Mouse (Mus musculus): ENCODE measurements around the gene Pga5. TPM values are rescaled to one million over a fixed set of nuclear protein-coding genes. Genes with fewer than 3 reads are reported as not detected.

The Pga5 gene
- total and polyA plus RNA-seq, 2 experiments from 2014 or later, result not detected

DNA sequence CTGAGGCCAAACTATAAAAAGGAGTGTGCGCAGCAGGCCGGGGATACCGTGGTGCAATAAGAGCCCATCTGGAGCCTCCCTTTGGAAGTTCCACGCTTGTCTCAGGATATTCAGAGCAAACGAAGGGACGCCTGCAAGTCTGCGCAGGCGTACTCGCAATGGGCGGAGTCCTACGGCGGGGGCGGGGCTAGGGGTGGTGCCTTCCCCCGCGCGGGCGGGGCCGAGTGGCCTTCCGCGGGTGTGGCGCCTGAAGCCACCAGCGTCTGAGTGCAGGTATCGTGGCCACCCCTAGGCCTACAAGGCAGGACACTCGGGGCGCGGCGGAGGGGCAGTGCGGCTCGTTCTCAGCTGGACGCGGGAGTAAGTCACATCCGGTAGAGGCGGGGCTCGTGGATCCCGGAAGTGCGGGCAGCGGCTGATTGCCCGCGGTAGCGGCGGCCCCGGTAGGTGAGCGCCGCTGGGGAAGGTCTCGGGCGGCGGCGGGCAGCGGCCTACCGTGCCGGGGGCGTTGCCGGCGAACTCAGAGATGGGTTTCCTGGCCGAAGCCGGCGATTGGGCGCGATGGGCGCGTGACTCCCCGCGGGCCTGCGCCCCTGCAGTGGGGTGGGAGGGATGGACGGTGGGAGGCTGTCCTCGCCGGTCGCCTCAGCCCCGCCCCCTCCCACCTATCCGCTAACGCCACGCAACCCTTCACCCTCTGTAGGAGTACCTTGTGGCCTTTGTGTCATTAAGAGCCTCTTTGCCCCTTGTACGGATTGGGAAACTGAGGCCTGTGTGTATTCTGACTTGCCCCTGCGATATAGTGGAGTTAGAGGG, 10.9 kb upstream of the Pga5 start, which contains the start of gene Vps37c:
Gene Vps37c (plus strand): TSS at position 199 of the 816 bp plus-strand sequence.
- DNase-seq (ENCODE audit: low spot score) (peak; percentile 95), ATAC-seq (peak; percentile 92)
- Histone ChIP-seq H3K9me3 (ENCODE audit: low read length) (no peaks in the 10 kb centered on the region), H3K4me3 (ENCODE audit: low read length) (peak within 1 kb of the TSS; percentile 83), H3K9ac (replicated peaks; ENCODE audit: low read length) (peak within 1 kb of the TSS; percentile 89), H3K36me3 (ENCODE audit: insufficient read depth, low read length) (no peaks in the 10 kb centered on the region), H3K4me2 (ENCODE audit: low read depth, low read length) (peak within 1 kb of the TSS; percentile 85), H3K27ac (peak within 1 kb of the TSS; percentile 98), H3K4me1 (ENCODE audit: insufficient read depth, low read length) (peaks cover 22% of the 10 kb centered on the region), H3K27me3 (ENCODE audit: insufficient read depth, low read length) (no peaks in the 10 kb centered on the region)
- peak; percentile 29 for TF ChIP-seq CTCF (IDR thresholded peaks at IDR 0.05; ENCODE audit: low read depth)
- 1% methylated on average over 66 of the region's 74 CpGs for WGBS

DNA sequence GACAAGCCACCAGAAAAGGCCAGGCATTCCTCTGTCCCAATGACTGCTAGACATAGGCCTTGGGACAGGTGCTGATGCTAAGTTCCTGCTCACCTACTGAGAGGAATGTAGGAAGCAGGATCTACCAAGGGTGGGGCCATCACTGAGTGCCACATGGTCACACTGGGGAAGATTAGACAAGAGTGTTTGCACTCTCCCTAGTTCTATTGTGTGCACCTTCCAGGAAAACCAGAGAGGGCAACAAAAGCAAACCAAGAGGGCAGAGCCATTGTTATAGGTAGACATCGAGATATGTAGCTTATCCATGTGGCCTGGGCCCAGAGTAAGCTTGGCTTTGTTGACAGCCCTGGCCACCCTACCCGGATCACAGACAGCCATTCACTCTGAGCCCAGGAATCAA, 7.9 kb upstream of the Pga5 start:
- Histone ChIP-seq H3K27me3 (ENCODE audit: insufficient read depth, low read length) (no peaks in the 10 kb centered on the region), H3K36me3 (ENCODE audit: insufficient read depth, low read length) (no peaks in the 10 kb centered on the region), H3K9ac (replicated peaks; ENCODE audit: low read length) (no peak overlapping the region), H3K9me3 (ENCODE audit: low read length) (no peaks in the 10 kb centered on the region), H3K4me2 (ENCODE audit: low read depth, low read length) (no peak overlapping the region), H3K4me3 (ENCODE audit: low read length) (no peak overlapping the region), H3K4me1 (ENCODE audit: insufficient read depth, low read length) (peaks cover 21% of the 10 kb centered on the region), H3K27ac (no peak overlapping the region)
- TF ChIP-seq CTCF (IDR thresholded peaks at IDR 0.05; ENCODE audit: low read depth), result no peak
- ATAC-seq (no peak), DNase-seq (ENCODE audit: low spot score) (no peak)
- WGBS, result 74% methylated on average over 2 of the region's 2 CpGs

DNA sequence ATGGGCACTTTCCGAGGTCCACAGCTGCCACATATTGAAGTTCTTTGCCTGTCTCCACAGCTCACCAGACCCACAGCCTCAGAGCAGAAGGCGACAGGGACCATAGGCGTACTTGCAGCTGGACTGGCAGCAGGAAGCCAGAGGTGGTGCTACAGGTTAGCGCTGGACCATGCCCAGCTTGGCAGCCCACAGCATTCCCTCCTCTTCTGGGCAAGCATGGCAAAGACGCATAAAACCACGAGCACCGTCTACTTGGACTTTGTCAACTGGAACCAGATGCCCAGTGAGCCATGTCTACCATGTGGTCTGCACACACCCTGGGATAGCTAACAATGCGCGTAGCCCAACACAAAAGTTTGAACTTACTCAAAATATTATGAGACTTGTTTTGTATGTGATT, 7.2 kb upstream of the Pga5 start:
- TF ChIP-seq CTCF (IDR thresholded peaks at IDR 0.05; ENCODE audit: low read depth), result no peak
- H3K36me3 ChIP-seq (ENCODE audit: insufficient read depth, low read length), result no peaks in the 10 kb centered on the region
- 89% methylated on average over 9 of the region's 9 CpGs for WGBS

DNA sequence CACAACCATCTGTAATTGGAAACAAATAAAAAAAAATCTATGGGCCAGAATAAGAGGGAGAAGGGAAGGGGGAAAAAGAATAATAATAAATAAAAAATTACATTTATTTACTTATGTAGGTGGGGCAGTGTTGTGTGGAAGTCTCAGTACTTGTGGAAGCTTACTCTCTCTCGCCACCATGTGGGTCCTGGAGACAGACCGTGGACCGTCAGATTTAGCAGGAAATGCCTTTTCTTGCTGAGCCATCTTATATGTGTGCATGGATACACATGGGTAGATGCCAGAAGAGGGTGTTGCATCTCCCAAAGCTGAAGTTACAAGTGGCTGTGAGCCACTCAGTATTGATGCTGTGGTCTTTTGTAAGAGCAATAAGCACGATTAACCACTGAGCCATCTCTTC, 3.7 kb upstream of the Pga5 start:
- DNase-seq (ENCODE audit: low spot score) (no peak), ATAC-seq (no peak)
- Histone ChIP-seq H3K4me2 (ENCODE audit: low read depth, low read length) (no peak overlapping the region), H3K9me3 (ENCODE audit: low read length) (no peaks in the 10 kb centered on the region), H3K4me1 (ENCODE audit: insufficient read depth, low read length) (no peaks in the 10 kb centered on the region), H3K27me3 (ENCODE audit: insufficient read depth, low read length) (no peaks in the 10 kb centered on the region), H3K4me3 (ENCODE audit: low read length) (no peak overlapping the region), H3K27ac (no peak overlapping the region), H3K36me3 (ENCODE audit: insufficient read depth, low read length) (no peaks in the 10 kb centered on the region), H3K9ac (replicated peaks; ENCODE audit: low read length) (no peak overlapping the region)
- TF ChIP-seq CTCF (IDR thresholded peaks at IDR 0.05; ENCODE audit: low read depth), result peak; percentile 24; the same call in 1 of the 2 replicates
- WGBS, result 60% methylated on average over 4 of the region's 4 CpGs

More for the DNA sequence above, 7.2 kb upstream of the Pga5 start:
- no peak for ATAC-seq
- Histone ChIP-seq H3K27me3 (ENCODE audit: insufficient read depth, low read length) (no peaks in the 10 kb centered on the region), H3K4me3 (ENCODE audit: low read length) (no peak overlapping the region), H3K9ac (replicated peaks; ENCODE audit: low read length) (no peak overlapping the region), H3K4me1 (ENCODE audit: insufficient read depth, low read length) (peaks cover 15% of the 10 kb centered on the region), H3K4me2 (ENCODE audit: low read depth, low read length) (no peak overlapping the region), H3K27ac (no peak overlapping the region), H3K9me3 (ENCODE audit: low read length) (no peaks in the 10 kb centered on the region)
- DNase-seq (ENCODE audit: low spot score), result no peak

DNA sequence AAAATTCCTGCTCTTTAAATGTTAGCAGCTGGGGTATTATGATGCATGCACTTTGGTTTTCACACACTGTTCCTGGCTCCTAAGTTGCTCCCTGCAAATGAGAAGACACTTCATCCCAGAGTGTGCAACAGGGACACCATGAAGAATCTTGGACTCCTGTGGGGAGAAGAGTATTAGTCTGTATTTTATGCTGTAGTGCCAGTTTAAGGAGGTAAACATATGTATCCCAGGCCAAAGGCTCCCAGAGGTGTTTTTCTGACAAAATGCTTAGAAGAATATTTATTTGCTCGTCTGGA, 849 bp upstream of the Pga5 start:
- peak; percentile 52; the same call in 1 of the 2 replicates for ATAC-seq
- Histone ChIP-seq H3K36me3 (ENCODE audit: insufficient read depth, low read length) (no peaks in the 10 kb centered on the region), H3K9me3 (ENCODE audit: low read length) (no peaks in the 10 kb centered on the region), H3K27me3 (ENCODE audit: insufficient read depth, low read length) (no peaks in the 10 kb centered on the region), H3K9ac (replicated peaks; ENCODE audit: low read length) (no peak overlapping the region), H3K4me2 (ENCODE audit: low read depth, low read length) (no peak overlapping the region), H3K27ac (no peak overlapping the region), H3K4me3 (ENCODE audit: low read length) (no peak overlapping the region), H3K4me1 (ENCODE audit: insufficient read depth, low read length) (no peaks in the 10 kb centered on the region)
- DNase-seq (ENCODE audit: low spot score), result no peak
- 56% methylated on average over 1 of the region's 1 CpGs for WGBS
- no peak for TF ChIP-seq CTCF (IDR thresholded peaks at IDR 0.05; ENCODE audit: low read depth)

DNA sequence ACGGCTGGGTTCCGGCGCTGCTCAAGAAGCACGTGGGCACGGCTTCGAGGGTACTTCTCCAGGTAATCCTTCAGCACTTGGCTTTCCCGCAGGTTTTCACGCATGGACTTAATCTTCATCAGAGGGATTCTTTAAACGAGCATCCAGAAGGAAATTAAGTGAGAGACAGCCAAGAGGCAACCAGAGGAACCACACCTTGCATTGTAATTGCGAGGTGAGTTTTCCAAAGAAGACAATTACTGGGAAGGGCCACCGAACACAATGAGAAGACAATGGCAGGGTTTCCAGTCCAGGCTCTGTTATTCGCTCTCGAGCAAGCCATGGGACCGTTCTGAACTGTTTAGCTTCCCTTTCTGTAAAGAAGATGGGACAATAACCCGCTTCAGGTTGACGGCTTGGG, 1.2 kb downstream of the Pga5 start:
- no peaks in the 10 kb centered on the region for H3K9me3 ChIP-seq (ENCODE audit: low read length)
- no peak for ATAC-seq
- no peak overlapping the region for H3K27ac ChIP-seq
- no peak overlapping the region for H3K4me3 ChIP-seq (ENCODE audit: low read length)
- no peaks in the 10 kb centered on the region for H3K36me3 ChIP-seq (ENCODE audit: insufficient read depth, low read length)
- no peaks in the 10 kb centered on the region for H3K27me3 ChIP-seq (ENCODE audit: insufficient read depth, low read length)
- WGBS, result 84% methylated on average over 16 of the region's 16 CpGs
- no peak overlapping the region for H3K4me2 ChIP-seq (ENCODE audit: low read depth, low read length)
- no peak for DNase-seq (ENCODE audit: low spot score)
- TF ChIP-seq CTCF (IDR thresholded peaks at IDR 0.05; ENCODE audit: low read depth), result no peak
- H3K9ac ChIP-seq (replicated peaks; ENCODE audit: low read length), result no peak overlapping the region
- H3K4me1 ChIP-seq (ENCODE audit: insufficient read depth, low read length), result no peaks in the 10 kb centered on the region

DNA sequence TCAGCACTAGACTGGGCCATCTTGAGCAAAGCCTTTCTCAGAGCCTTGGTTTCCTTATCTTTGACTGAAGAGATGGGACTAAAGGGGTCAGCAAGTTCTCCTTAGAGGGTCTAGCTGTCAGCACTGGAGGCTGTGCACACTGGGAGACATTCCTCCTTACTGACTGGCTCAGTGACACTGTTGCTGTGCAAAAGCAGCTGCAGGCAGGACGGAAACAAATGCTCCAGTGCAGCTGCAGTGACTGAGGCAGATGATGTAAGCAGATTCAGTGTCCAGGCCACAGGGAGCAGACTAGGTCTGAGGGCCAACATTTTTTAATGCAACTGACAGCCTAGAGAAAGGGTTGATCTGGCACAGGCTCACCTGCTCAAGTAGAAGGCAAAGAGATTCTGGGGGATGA, 4.6 kb downstream of the Pga5 start:
- H3K4me2 ChIP-seq (ENCODE audit: low read depth, low read length), result no peak overlapping the region
- no peak overlapping the region for H3K27ac ChIP-seq
- no peak for ATAC-seq
- DNase-seq (ENCODE audit: low spot score), result no peak
- TF ChIP-seq CTCF (IDR thresholded peaks at IDR 0.05; ENCODE audit: low read depth), result no peak
- no peaks in the 10 kb centered on the region for H3K36me3 ChIP-seq (ENCODE audit: insufficient read depth, low read length)
- no peaks in the 10 kb centered on the region for H3K9me3 ChIP-seq (ENCODE audit: low read length)
- 50% methylated on average over 1 of the region's 1 CpGs for WGBS
- H3K4me1 ChIP-seq (ENCODE audit: insufficient read depth, low read length), result no peaks in the 10 kb centered on the region
- H3K9ac ChIP-seq (replicated peaks; ENCODE audit: low read length), result no peak overlapping the region
- H3K27me3 ChIP-seq (ENCODE audit: insufficient read depth, low read length), result no peaks in the 10 kb centered on the region
- no peak overlapping the region for H3K4me3 ChIP-seq (ENCODE audit: low read length)

Data from hindbrain, postnatal 0 days (tissue).